Mouse (Mus musculus) cerebellum, adult 2 months (tissue): ENCODE results near the gene Cacna1d.

Experiments
- CTCF ChIP-seq: fragments of 200-500 bp; IDR thresholded peaks from 2 replicates; pipeline ENCODE4 v1.5.1; 2011; ENCODE audit warnings: low read depth, mild to moderate bottlenecking, control low read depth, low read length, moderate library complexity, borderline replicate concordance; ENCODE audit not compliant: insufficient read depth
- POLR2A ChIP-seq: fragments of 200-500 bp; IDR thresholded peaks from 2 replicates; pipeline ENCODE4 v1.6.1; 2011; ENCODE audit warnings: low read length, control low read depth, borderline replicate concordance; ENCODE audit not compliant: insufficient read depth

DNA sequence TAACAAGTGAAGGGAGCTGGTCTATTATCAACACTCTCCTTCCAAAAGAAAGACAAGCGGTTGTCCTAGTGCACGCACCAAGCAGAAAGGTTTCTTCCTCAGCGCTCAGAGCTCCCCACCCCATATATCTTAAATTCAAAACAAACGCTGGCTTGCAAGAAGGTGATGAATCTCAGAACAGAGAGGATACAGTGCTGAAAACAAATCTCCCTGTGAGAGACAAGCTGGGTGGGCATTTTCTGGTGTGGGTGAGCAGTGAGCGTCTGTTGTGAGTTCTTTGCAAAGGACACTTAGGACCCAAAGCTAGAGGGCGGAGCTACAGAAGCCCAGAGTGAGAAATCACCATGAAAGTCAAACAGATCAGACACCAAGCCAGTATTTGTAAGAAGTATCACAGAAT lies 72.2 kb downstream of the Cacna1d start:
- no peak for TF ChIP-seq POLR2A
- no peak for TF ChIP-seq CTCF
